Mouse (Mus musculus) CH12.LX (cell line): ENCODE data around the gene AI467606.

Experiments used
- MXI1 ChIP-seq: IDR thresholded peaks from 2 replicates; pipeline ENCODE4 v1.6.1; 2011; ENCODE audit warnings: mild to moderate bottlenecking, low read depth, low read length, improper control_type of control experiment
- NELFE ChIP-seq: IDR thresholded peaks from 2 replicates; pipeline ENCODE4 v1.6.1; 2011; ENCODE audit warnings: low read depth, low read length, improper control_type of control experiment
- POLR2A ChIP-seq: IDR thresholded peaks from 2 replicates; pipeline ENCODE4 v1.6.1; 2011; ENCODE audit warnings: low read depth, mild to moderate bottlenecking, improper control_type of control experiment, low read length
- POLR2AphosphoS2 ChIP-seq: IDR thresholded peaks from 2 replicates; pipeline ENCODE4 v1.6.1; 2011; ENCODE audit warnings: low read depth, low read length, improper control_type of control experiment

DNA sequence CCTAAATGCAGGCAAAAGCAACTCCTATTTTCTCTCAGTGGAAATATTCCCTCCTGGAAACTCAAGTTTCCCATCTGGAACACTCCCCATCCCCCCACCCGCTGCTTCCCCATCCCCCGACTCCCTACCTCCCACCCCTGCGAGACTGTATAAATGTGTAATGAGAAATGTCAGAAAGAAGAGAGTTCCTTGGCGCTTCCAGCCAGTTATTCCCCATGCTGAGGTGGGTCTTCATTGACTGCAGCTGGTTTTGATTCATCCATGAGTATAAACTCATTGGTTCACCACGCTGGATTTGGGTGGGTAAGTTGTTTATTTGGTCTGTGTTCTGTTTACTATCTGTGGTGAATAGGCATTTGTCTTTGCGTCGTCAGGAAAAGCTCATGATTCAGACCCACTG is 5.3 kb downstream of the AI467606 start:
- no peak for TF ChIP-seq MXI1
- TF ChIP-seq NELFE = no peak
- no peak for TF ChIP-seq POLR2A
- no peak for TF ChIP-seq POLR2AphosphoS2
